Mouse (Mus musculus) spleen, adult 2 months (tissue): ENCODE measurements at regions not wholly inside any gene's neighbourhood (a gene's known extent, or its start where the extent isn't known, plus 50 kb on each side); places are given as distances from the start of the nearest gene placed in this dataset.

Experiments used
- CTCF ChIP-seq: fragments of 200-500 bp; IDR thresholded peaks from 2 replicates; pipeline ENCODE4 v1.5.1; 2011; ENCODE audit warnings: mild to moderate bottlenecking, inconsistent platforms; ENCODE audit not compliant: insufficient read depth, insufficient read length, insufficient replicate concordance; ENCODE audit errors: extremely low read depth
- POLR2A ChIP-seq: fragments of 200-500 bp; IDR thresholded peaks from 2 replicates; pipeline ENCODE4 v1.6.1; 2011; ENCODE audit warnings: low read depth, low read length, inconsistent platforms

DNA sequence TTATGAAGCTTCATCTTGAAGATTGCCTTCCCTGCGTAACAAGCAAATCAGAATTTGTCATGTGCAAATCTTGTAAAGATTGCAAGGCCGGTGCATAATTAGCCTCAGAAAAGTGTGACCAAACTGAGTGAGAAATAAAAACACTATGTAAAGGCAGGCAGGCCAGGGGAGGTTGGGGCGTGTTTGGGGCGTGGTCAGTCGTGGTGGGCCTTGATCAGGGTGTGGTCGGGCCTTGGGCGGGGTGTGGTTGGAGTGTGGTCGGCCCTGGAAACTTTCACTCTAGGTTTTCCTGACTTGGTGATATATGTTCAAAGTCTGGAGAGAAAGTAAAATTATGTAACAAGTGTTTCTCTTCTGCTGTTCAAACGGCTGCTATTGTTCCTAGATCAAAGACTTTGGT lies 120.0 kb upstream of the Sox5 start:
- no peak for TF ChIP-seq POLR2A
- no peak for TF ChIP-seq CTCF
